Mouse (Mus musculus): ENCODE measurements at regions not wholly inside any gene's neighbourhood (a gene's known extent, or its start where the extent isn't known, plus 50 kb on each side); places are given as distances from the start of the nearest gene placed in this dataset.

- DNase-seq (ENCODE audit: low spot score in 2 of 2) = no peak
Measured at GRCm38 (mm10) chr3:41366264-41366663, 189.3 kb upstream of the Jade1 start.

GRCm38 (mm10) chr3:41365145-41365830 lies 190.2 kb upstream of the Jade1 start:
- no peak for DNase-seq (ENCODE audit: low spot score in 2 of 2)

- no peak for DNase-seq (ENCODE audit: low spot score in 2 of 2)
Measured at GRCm38 (mm10) chr3:41363947-41364346, 191.6 kb upstream of the Jade1 start.

- no peak for DNase-seq (ENCODE audit: low spot score in 2 of 2)
Measured at GRCm38 (mm10) chr3:41360231-41360630, 195.3 kb upstream of the Jade1 start.

- DNase-seq (ENCODE audit: low spot score in 2 of 2) = no peak
Measured at GRCm38 (mm10) chr3:41359458-41359857, 196.1 kb upstream of the Jade1 start.

GRCm38 (mm10) chr3:41353021-41353420 lies 202.5 kb upstream of the Jade1 start:
- no peak for DNase-seq (ENCODE audit: low spot score in 2 of 2)

- no peak for DNase-seq (ENCODE audit: low spot score in 2 of 2)
Measured at GRCm38 (mm10) chr3:41351786-41352185, 203.7 kb upstream of the Jade1 start.

GRCm38 (mm10) chr3:41351091-41351685 lies 204.3 kb upstream of the Jade1 start:
- no peak for DNase-seq (ENCODE audit: low spot score in 2 of 2)

GRCm38 (mm10) chr3:41350331-41350730 lies 205.2 kb upstream of the Jade1 start:
- no peak for DNase-seq (ENCODE audit: low spot score in 2 of 2)

GRCm38 (mm10) chr3:41348795-41349194 lies 206.7 kb upstream of the Jade1 start:
- peak; percentile 35 to 49 for DNase-seq (ENCODE audit: low spot score in 2 of 2)

- DNase-seq (ENCODE audit: low spot score in 2 of 2) = no peak
Measured at GRCm38 (mm10) chr3:41346863-41347262, 208.7 kb upstream of the Jade1 start.

GRCm38 (mm10) chr3:41343431-41343830 lies 212.1 kb upstream of the Jade1 start:
- DNase-seq (ENCODE audit: low spot score in 2 of 2) = no peak

GRCm38 (mm10) chr3:41332481-41332880 lies 223.1 kb upstream of the Jade1 start:
- no peak for DNase-seq (ENCODE audit: low spot score in 2 of 2)

- no peak for DNase-seq (ENCODE audit: low spot score in 2 of 2)
Measured at GRCm38 (mm10) chr3:41330356-41330755, 225.2 kb upstream of the Jade1 start.

GRCm38 (mm10) chr3:41328828-41329227 lies 226.7 kb upstream of the Jade1 start:
- DNase-seq (ENCODE audit: low spot score in 2 of 2) = no peak

GRCm38 (mm10) chr3:41326211-41327104 lies 229.1 kb upstream of the Jade1 start:
- DNase-seq (ENCODE audit: low spot score in 2 of 2) = no peak

- DNase-seq (ENCODE audit: low spot score in 2 of 2) = no peak
Measured at GRCm38 (mm10) chr3:41321808-41322207, 233.7 kb upstream of the Jade1 start.

GRCm38 (mm10) chr3:41319214-41319856 lies 236.2 kb upstream of the Jade1 start:
- no peak for DNase-seq (ENCODE audit: low spot score in 2 of 2)

GRCm38 (mm10) chr3:41318232-41319131 lies 235.6 kb upstream of the Pgrmc2 start:
- DNase-seq (ENCODE audit: low spot score in 2 of 2) = peak in 1 of 2 experiments; percentile 2

GRCm38 (mm10) chr3:41317170-41317569 lies 234.3 kb upstream of the Pgrmc2 start:
- no peak for DNase-seq (ENCODE audit: low spot score in 2 of 2)

All from left cerebral cortex, adult 18-20 months (tissue).